Mouse (Mus musculus): ENCODE measurements around the gene Zfp985. TPM values are rescaled to one million over a fixed set of nuclear protein-coding genes. Genes with fewer than 3 reads are reported as not detected.
"Not testable (repeated sequence)": the region's sequence is repeated elsewhere in the genome, so short reads cannot be mapped to it uniquely, and the experiment has no call there.

Zfp985 gene
- 0.13 TPM in 2 replicates for polyA plus RNA-seq (2015; fragmentation: Nextera tagmentation; extraction: Ambion mirVana)

- H3K4me1 ChIP-seq; H3K36me3 ChIP-seq; ATAC-seq (ENCODE audit: low FRiP score, low read depth); H3K4me3 ChIP-seq; H3K9ac ChIP-seq; H3K27ac ChIP-seq; H3K4me2 ChIP-seq (replicated peaks); H3K27me3 ChIP-seq: not testable (repeated sequence)
- WGBS = 73% methylated on average over 5 of the region's 5 CpGs
- H3K9me3 ChIP-seq = peaks cover 15% of the 10 kb centered on the region
Observed at GRCm38 (mm10) chr4:147553071-147553470, at the start of gene Zfp985. Zfp985 (plus strand) TSS chr4:147553277.

- WGBS = 87% methylated on average over 2 of the region's 2 CpGs
- ATAC-seq (ENCODE audit: low FRiP score, low read depth) = no peak
- Histone ChIP-seq H3K27me3 (no peaks in the 10 kb centered on the region), H3K4me1 (no peaks in the 10 kb centered on the region), H3K4me3 (no peak overlapping the region), H3K27ac (no peak overlapping the region), H3K9ac (no peak overlapping the region), H3K4me2 (replicated peaks) (no peak overlapping the region), H3K9me3 (peaks cover 17% of the 10 kb centered on the region), H3K36me3 (peaks cover 19% of the 10 kb centered on the region)
Observed at GRCm38 (mm10) chr4:147509174-147509573, 43.9 kb upstream of the Zfp985 start.

- H3K4me3 ChIP-seq = no peak overlapping the region
- no peak overlapping the region for H3K27ac ChIP-seq
- ATAC-seq (ENCODE audit: low FRiP score, low read depth) = no peak
- WGBS = 74% methylated on average over 2 of the region's 2 CpGs
- H3K36me3 ChIP-seq = peaks cover 3% of the 10 kb centered on the region; the same call in 1 of the 2 replicates
- no peak overlapping the region for H3K4me2 ChIP-seq (replicated peaks)
- no peak overlapping the region for H3K9ac ChIP-seq
- H3K27me3 ChIP-seq = no peaks in the 10 kb centered on the region
- H3K9me3 ChIP-seq = peaks cover 63% of the 10 kb centered on the region
- H3K4me1 ChIP-seq = no peaks in the 10 kb centered on the region
Observed at GRCm38 (mm10) chr4:147518981-147519380, 34.1 kb upstream of the Zfp985 start.

- Histone ChIP-seq H3K27ac (no peak overlapping the region), H3K27me3 (no peaks in the 10 kb centered on the region), H3K36me3 (peaks cover 3% of the 10 kb centered on the region; the same call in 1 of the 2 replicates), H3K4me3 (no peak overlapping the region), H3K9ac (no peak overlapping the region), H3K9me3 (peaks cover 67% of the 10 kb centered on the region), H3K4me1 (no peaks in the 10 kb centered on the region), H3K4me2 (replicated peaks) (no peak overlapping the region)
- 0 out of 2 replicates have a peak, but pooled peaks have one; percentile 9 for ATAC-seq (ENCODE audit: low FRiP score, low read depth)
Observed at GRCm38 (mm10) chr4:147520100-147520499, 33.0 kb upstream of the Zfp985 start.

- Histone ChIP-seq H3K4me2 (replicated peaks) (no peak overlapping the region), H3K27ac (no peak overlapping the region), H3K36me3 (no peaks in the 10 kb centered on the region), H3K9me3 (peaks cover 61% of the 10 kb centered on the region), H3K4me3 (no peak overlapping the region), H3K27me3 (no peaks in the 10 kb centered on the region), H3K9ac (no peak overlapping the region), H3K4me1 (no peaks in the 10 kb centered on the region)
- no peak for ATAC-seq (ENCODE audit: low FRiP score, low read depth)
- WGBS = 80% methylated on average over 1 of the region's 1 CpGs
Observed at GRCm38 (mm10) chr4:147525125-147525524, 28.0 kb upstream of the Zfp985 start.

GRCm38 (mm10) chr4:147530366-147530765 is 22.7 kb upstream of the Zfp985 start:
- H3K9me3 ChIP-seq = peaks cover 44% of the 10 kb centered on the region
- H3K27me3 ChIP-seq = no peaks in the 10 kb centered on the region
- no peak overlapping the region for H3K4me2 ChIP-seq (replicated peaks)
- ATAC-seq (ENCODE audit: low FRiP score, low read depth) = no peak
- H3K9ac ChIP-seq = no peak overlapping the region
- WGBS = 89% methylated on average over 1 of the region's 1 CpGs
- no peaks in the 10 kb centered on the region for H3K4me1 ChIP-seq
- no peak overlapping the region for H3K4me3 ChIP-seq
- no peaks in the 10 kb centered on the region for H3K36me3 ChIP-seq
- H3K27ac ChIP-seq = no peak overlapping the region

GRCm38 (mm10) chr4:147535916-147536315 is 17.2 kb upstream of the Zfp985 start:
- not testable (repeated sequence) for H3K27ac ChIP-seq; H3K4me2 ChIP-seq (replicated peaks)
- H3K9me3 ChIP-seq = peaks cover 50% of the 10 kb centered on the region

GRCm38 (mm10) chr4:147537702-147538101 is 15.4 kb upstream of the Zfp985 start:
- Histone ChIP-seq H3K4me1 (no peaks in the 10 kb centered on the region), H3K36me3 (no peaks in the 10 kb centered on the region; the same call in 1 of the 2 replicates), H3K4me3 (no peak overlapping the region), H3K4me2 (replicated peaks) (no peak overlapping the region), H3K27ac (no peak overlapping the region), H3K27me3 (no peaks in the 10 kb centered on the region), H3K9me3 (peaks cover 51% of the 10 kb centered on the region), H3K9ac (no peak overlapping the region)
- WGBS = 73% methylated on average over 2 of the region's 2 CpGs
- ATAC-seq (ENCODE audit: low FRiP score, low read depth) = no peak

More at GRCm38 (mm10) chr4:147535916-147536315, 17.2 kb upstream of the Zfp985 start:
- not testable (repeated sequence) for H3K27me3 ChIP-seq; H3K36me3 ChIP-seq; H3K9ac ChIP-seq; H3K4me3 ChIP-seq; ATAC-seq (ENCODE audit: low FRiP score, low read depth); H3K4me1 ChIP-seq

GRCm38 (mm10) chr4:147539918-147540317 is 13.2 kb upstream of the Zfp985 start, which contains the start of gene Gm16503:
Gm16503 (plus strand) TSS chr4:147540218.
- H3K4me3 ChIP-seq; H3K36me3 ChIP-seq; H3K27me3 ChIP-seq; H3K9ac ChIP-seq; ATAC-seq (ENCODE audit: low FRiP score, low read depth); H3K4me2 ChIP-seq (replicated peaks); H3K27ac ChIP-seq; H3K4me1 ChIP-seq: not testable (repeated sequence)
- H3K9me3 ChIP-seq = peaks cover 61% of the 10 kb centered on the region
- 90% methylated on average over 3 of the region's 3 CpGs for WGBS

GRCm38 (mm10) chr4:147541105-147541504 is 12.0 kb upstream of the Zfp985 start:
- Histone ChIP-seq H3K27me3 (no peaks in the 10 kb centered on the region), H3K27ac (no peak overlapping the region), H3K9me3 (peaks cover 52% of the 10 kb centered on the region), H3K9ac (no peak overlapping the region), H3K4me3 (no peak overlapping the region), H3K4me1 (no peaks in the 10 kb centered on the region), H3K36me3 (no peaks in the 10 kb centered on the region; the same call in 1 of the 2 replicates), H3K4me2 (replicated peaks) (no peak overlapping the region)
- ATAC-seq (ENCODE audit: low FRiP score, low read depth) = no peak

GRCm38 (mm10) chr4:147554361-147554760 is 1.3 kb downstream of the Zfp985 start:
- H3K9ac ChIP-seq; H3K36me3 ChIP-seq; H3K27me3 ChIP-seq; H3K4me3 ChIP-seq; ATAC-seq (ENCODE audit: low FRiP score, low read depth); H3K4me1 ChIP-seq; H3K4me2 ChIP-seq (replicated peaks); H3K27ac ChIP-seq: not testable (repeated sequence)
- WGBS = 75% methylated on average over 2 of the region's 2 CpGs
- H3K9me3 ChIP-seq = peaks cover 23% of the 10 kb centered on the region

- H3K4me1 ChIP-seq; H3K27ac ChIP-seq; H3K9ac ChIP-seq; ATAC-seq (ENCODE audit: low FRiP score, low read depth); H3K4me3 ChIP-seq; H3K27me3 ChIP-seq; H3K4me2 ChIP-seq (replicated peaks); H3K36me3 ChIP-seq: not testable (repeated sequence)
- H3K9me3 ChIP-seq = peaks cover 23% of the 10 kb centered on the region
- WGBS = 46% methylated on average over 1 of the region's 1 CpGs
Observed at GRCm38 (mm10) chr4:147556921-147557320, 3.8 kb downstream of the Zfp985 start.

GRCm38 (mm10) chr4:147558011-147558410 is 4.9 kb downstream of the Zfp985 start:
- not testable (repeated sequence) for H3K4me1 ChIP-seq; H3K9ac ChIP-seq; H3K4me3 ChIP-seq; H3K36me3 ChIP-seq; H3K27me3 ChIP-seq; H3K4me2 ChIP-seq (replicated peaks); H3K27ac ChIP-seq; ATAC-seq (ENCODE audit: low FRiP score, low read depth)
- H3K9me3 ChIP-seq = peaks cover 23% of the 10 kb centered on the region
